Mouse (Mus musculus) large intestine, adult 2 months (tissue): ENCODE measurements around the gene Fth1. TPM values are rescaled to one million over a fixed set of nuclear protein-coding genes. Genes with fewer than 3 reads are reported as not detected.

Source experiments
- DNase-seq: peaks from one replicate; pipeline ENCODE4 v3.0.0-alpha.2; 2012; ENCODE audit warnings: low read depth, low spot score
- WGBS: fragments of 180-500 bp; shearing (Covaris S2); methylation state at CpG from one replicate; pipeline ENCODE4 v1.1.7; 2018; 5-methylcytosine and 5-hydroxymethylcytosine counted together
- polyA plus RNA-seq: library from polyadenylated mRNA; depleted of rRNA; stranded (reverse); fragments of >200 nt; gene quantifications from 2 replicates; pipeline ENCODE4 v1.2.3, GENCODE M21; 2012

The Fth1 gene
- polyA plus RNA-seq, 1 experiment = 1,893 TPM

GRCm38 (mm10) chr19:9987593-9987992 is 7.2 kb downstream of the Fth1 start:
- no peak for DNase-seq

- WGBS = 54% methylated on average over 17 of the region's 17 CpGs
- no peak for DNase-seq
These were observed 8.9 kb downstream of the Fth1 start for GRCm38 (mm10) chr19:9989171-9989883.

- DNase-seq = no peak
These were observed 9.5 kb downstream of the Fth1 start for GRCm38 (mm10) chr19:9989884-9990256.

- 22% methylated on average over 5 of the region's 5 CpGs for WGBS
- no peak for DNase-seq
These were observed 10.9 kb downstream of the Fth1 start for GRCm38 (mm10) chr19:9991304-9991703.

GRCm38 (mm10) chr19:9992011-9992958 is 11.9 kb downstream of the Fth1 start:
- 65% methylated on average over 26 of the region's 26 CpGs for WGBS
- DNase-seq = no peak

- DNase-seq = no peak
- 5% methylated on average over 17 of the region's 17 CpGs for WGBS
These were observed 12.7 kb downstream of the Fth1 start for GRCm38 (mm10) chr19:9993036-9993656.

DNA sequence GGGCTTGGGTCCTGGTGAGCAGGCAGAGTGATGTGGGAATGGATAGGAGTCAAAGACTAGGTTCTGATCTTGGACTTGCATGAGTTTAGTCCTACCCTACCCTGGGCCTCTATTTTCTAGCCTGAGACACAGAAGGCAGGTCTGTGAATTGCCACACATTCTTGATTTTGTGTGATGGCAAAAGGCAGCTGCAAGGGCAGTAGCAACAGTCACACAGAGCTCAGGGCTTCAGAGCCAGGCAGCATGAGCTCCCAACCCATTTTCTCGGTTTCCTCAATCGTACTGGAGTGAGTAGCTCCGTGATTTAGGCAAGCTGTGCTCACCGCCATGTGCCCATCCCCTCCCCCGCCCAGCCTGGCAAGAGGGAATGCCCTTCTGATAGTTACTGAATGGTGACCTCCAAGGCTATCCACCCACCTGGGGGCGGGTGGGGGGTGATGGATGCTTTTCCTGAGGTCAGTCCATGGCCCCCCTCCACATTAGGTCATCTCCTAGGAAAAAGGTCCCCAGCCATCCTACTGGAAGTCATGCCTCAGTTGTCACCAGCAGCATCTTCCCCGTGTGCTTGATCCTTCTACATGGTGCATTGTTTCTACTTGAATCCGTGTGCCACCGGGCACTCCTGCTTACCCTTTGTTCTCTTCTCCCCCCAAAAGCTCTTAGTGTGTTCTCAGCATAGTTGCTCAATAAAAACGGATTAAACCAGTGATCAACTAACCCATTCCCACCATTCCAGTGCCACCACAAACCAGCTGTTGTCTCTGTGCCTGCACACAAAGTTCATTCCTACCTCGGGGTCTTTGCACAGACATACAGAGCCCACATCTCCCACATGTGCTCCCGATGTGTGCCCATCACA is 17.0 kb downstream of the Fth1 start:
- DNase-seq = no peak
- WGBS = 74% methylated on average over 12 of the region's 12 CpGs

GRCm38 (mm10) chr19:9998063-9998416 is 17.6 kb downstream of the Fth1 start:
- DNase-seq = no peak
- WGBS = 68% methylated on average over 2 of the region's 2 CpGs

DNA sequence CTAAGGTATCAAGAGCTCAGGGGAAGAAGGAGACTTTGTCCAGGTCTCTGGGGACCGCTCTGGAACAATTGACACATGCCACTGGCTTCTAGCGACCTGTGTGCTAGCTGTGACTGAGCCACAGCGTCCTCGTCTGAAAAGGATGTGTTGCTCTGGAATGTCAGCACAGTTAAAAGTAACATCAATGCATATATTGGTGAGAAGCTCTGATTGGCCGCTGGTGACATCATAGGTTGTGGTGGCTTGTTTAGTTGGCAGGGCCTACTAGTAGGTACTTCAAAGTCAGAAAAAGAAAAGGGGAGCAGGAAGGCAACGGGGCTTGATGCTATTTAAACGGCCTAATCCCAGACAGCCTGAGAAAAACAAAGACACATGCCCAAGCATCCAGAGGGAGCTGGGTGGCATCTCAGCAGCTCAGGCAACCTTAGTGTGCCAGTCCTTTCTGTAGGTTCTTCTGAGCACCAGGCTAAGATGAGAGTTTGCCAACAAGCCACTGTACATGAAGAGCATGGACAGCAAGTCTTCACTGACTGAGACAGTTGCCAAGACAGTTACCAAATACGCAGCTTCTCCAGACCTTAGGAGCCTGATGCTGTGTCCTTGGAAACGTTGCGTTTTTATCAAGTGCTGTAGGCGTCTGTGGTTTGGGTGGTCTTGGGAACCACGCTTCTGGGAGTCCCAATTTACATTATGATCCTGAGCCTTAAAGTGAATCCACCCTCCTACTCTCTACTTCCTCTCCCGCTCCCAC is 18.5 kb downstream of the Fth1 start:
- 52% methylated on average over 13 of the region's 13 CpGs for WGBS

DNA sequence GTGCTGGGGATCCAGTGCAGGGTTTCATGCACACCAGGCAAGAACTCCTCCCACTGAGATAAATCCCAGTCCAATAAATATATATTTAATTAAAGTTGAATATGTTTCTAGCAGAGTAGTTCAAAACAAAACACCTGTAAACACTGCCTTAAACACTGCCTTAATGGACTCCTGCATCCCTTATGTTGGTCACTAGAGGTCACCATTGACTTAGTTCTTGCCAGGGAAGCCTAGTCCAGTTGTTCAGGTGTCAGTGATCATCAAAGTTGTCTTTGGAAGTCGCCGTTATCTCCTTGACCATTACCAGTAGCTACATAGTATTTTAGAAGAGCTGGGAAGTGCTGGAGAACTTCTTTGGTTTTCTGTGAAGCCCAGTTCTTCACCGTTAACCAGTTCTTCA is 19.9 kb downstream of the Fth1 start:
- WGBS = 22% methylated on average over 3 of the region's 3 CpGs
- no peak for DNase-seq

More for the DNA sequence above, 18.5 kb downstream of the Fth1 start:
- no peak for DNase-seq

DNA sequence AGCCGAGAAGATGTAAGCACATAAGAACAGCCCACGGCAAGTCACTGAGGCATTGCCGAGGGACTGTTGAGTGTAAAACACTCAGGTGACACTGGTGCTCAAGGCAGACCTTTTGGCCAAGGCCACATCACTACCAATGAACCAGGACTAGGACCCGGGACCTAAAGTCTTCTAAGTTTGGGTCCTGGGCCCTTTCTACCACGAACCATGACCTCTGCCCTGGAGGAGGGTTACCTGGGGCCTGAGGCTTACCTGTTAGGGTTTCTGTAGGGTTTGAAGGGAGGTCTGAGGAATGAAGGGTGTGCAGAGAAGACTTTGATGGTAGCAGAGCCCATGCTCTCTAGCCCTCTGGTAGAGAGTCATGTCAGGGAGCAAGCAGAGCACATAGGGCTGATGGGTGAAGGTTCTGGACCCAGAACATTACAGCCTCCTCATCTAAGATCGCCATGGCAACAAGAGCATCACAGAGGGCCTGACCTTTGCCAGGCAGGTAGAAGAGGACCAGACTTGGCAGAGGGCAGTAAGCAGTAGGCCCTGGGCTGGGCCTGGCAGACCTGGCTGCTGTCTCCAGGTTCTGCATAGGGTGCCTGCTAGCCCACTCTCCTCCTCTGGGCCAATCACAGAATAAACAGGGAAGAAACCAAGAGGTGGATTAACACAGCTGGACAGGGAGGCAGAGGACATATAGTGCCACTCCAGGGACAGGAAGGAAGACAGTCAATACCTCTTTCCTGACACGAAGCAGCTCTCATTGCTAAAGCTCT is 21.0 kb downstream of the Fth1 start, which contains the start of the genes Best1 and Rab3il1:
Best1 (minus strand) TSS at position 428 of the 764 bp plus-strand sequence.
Rab3il1 (plus strand) TSS at position 464 of the 764 bp plus-strand sequence.
- WGBS = 82% methylated on average over 7 of the region's 7 CpGs
- no peak for DNase-seq

- DNase-seq = no peak
- 98% methylated on average over 1 of the region's 1 CpGs for WGBS
These were observed 23.3 kb downstream of the Fth1 start for GRCm38 (mm10) chr19:10003696-10004095.

DNA sequence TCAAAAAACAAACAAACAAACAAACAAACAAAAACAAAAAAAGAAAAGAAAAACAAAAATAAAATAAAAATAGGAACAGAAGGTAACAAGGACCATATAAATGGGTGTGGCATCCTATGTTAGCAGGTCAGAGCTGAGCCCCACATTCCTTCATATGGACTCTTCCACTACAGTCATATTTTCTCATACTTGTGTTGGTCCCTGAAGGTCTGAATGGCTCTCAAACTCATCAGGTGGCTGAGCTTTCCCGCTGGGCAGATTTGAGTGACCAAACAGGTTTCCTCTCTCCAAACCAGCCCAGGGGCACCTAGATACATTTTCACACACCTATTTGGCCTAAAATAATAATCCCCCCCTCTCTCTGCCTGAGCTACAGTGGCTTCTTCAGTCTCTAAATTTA is 31.0 kb downstream of the Fth1 start:
- WGBS = 58% methylated on average over 1 of the region's 1 CpGs
- no peak for DNase-seq

DNA sequence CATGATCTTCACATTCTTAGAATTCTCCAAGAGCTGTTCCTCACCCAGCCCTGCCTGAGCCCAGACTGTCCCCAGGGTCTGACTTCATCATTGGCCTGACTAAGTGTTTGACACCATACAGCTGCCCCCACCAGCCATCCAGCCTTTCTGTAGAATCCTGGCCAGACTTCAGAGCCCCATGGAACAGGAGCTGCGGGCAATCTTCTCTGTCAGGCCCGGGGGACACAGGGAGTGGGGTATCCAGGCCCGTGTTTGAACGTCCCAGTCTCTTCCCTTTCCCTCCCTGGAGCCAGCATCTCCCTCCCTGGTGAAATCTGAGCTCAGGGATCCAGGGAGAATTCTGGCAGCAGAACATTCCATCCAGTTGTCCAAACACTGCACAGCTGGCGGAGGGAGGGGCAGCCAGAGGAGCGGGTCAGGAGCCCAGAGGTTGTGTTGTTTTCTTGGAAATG is 32.5 kb downstream of the Fth1 start:
- DNase-seq = no peak
- 42% methylated on average over 6 of the region's 6 CpGs for WGBS

DNA sequence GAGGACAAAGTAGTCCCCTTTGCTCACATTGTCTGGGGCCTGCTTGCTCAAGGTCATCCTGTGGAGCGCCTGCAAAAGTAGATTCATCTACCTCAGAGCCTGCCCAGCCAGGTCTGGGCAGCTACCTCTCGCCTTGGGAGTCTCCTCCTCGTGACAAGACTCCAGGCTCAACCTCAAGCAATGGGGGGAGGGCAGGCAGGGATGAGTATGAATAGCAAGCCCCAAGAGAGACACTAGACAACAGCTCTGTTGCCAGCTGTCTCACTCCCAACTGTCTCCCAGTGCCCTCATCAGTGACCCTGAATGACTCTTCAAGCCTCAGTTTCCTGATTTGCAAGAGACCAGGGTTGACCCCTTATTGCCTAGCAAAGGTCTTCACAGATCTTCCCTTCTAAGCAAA is 33.0 kb downstream of the Fth1 start:
- no peak for DNase-seq
- WGBS = 73% methylated on average over 3 of the region's 3 CpGs

DNA sequence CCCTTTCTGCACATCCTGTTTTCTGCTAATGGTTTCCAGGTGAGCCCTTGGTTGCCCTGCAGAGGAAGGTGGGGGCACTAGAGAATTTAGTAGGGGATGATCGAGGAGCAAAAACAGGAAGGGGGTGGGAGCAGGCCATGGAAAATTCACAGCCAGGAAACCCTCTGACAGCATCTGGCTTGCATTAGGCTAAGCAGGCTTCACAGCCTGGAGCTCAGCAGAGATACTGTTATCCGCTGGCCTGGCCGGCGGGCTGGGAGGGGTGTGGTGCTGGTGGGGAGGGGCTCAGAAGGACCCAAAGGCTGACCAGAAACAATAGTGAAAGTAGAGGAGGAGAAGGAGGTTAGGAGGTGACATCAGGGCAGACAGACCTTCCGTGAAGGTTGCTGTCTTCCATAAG is 33.5 kb downstream of the Fth1 start:
- 73% methylated on average over 5 of the region's 5 CpGs for WGBS
- DNase-seq = no peak

- DNase-seq = no peak
- 48% methylated on average over 13 of the region's 13 CpGs for WGBS
These were observed 34.4 kb downstream of the Fth1 start for GRCm38 (mm10) chr19:10014824-10015223.

DNA sequence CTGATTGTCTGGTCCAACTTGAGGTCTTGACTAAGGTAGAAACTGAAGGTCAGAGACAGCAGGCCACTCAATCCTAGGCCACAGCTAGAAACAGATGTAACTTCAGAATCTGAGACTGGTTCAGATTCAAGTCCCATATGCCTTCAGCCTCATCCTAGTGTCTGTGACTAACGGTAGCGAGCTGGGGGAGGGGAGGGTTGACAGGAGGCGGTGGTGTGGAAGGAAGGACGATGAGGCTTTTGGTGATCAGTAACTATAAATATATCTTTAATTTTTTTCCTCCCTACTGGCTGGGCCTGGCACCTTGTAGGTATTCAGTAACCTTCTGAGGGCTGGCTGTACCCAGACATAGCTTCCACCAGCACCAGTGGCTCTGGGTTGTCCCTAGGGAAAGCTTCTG is 35.0 kb downstream of the Fth1 start:
- no peak for DNase-seq
- 85% methylated on average over 4 of the region's 4 CpGs for WGBS
